7 mouse cellular contexts compared by ENCODE assay signal in genomic region chr3:102335146-102335545, GRCm38 (mm10).
DNase-seq lines count a peak whose midpoint lies in the region; ATAC-seq and TF ChIP-seq lines count a peak whose summit lies in the region.

No protein-coding gene starts in this region.

- WGBS in embryonic facial prominence, embryonic 10.5 days = 80% methylated on average over 3 of the region's 3 CpGs
- 81% methylated on average over 3 of the region's 3 CpGs for WGBS in hindbrain, postnatal 0 days

- no peak overlapping the region for H3K4me2 ChIP-seq in hindbrain, postnatal 0 days (ENCODE audit: low read depth, low read length)

- no peak overlapping the region for H3K9ac ChIP-seq in hindbrain, postnatal 0 days (replicated peaks; ENCODE audit: low read length)

- peaks cover 7% of the 10 kb centered on the region for H3K27me3 ChIP-seq in embryonic facial prominence, embryonic 10.5 days (replicated peaks; ENCODE audit: low read depth, poor library complexity, severe bottlenecking)
- no peaks in the 10 kb centered on the region for H3K27me3 ChIP-seq in hindbrain, postnatal 0 days (ENCODE audit: insufficient read depth, low read length)

- H3K4me3 ChIP-seq in embryonic facial prominence, embryonic 10.5 days = no peak overlapping the region
- no peak overlapping the region for H3K4me3 ChIP-seq in hindbrain, postnatal 0 days (ENCODE audit: low read length)

- peak; percentile 55 for DNase-seq in ovary, postnatal 14 days (ENCODE audit: low spot score)
- no peak for DNase-seq in ovary, adult 18-20 months (ENCODE audit: low spot score)
- peak; percentile 61 for DNase-seq in adrenal gland, postnatal 14 days
- peak; percentile 70 for DNase-seq in embryonic facial prominence, embryonic 10.5 days (ENCODE audit: low spot score)
- DNase-seq in hindbrain, postnatal 0 days (ENCODE audit: low spot score) = peak; percentile 25
- peak; percentile 4 to 28 for DNase-seq in lung, adult 18-20 months
- peak; percentile 18 for DNase-seq in testis, postnatal 14 days (ENCODE audit: low spot score)

- peaks cover 3% of the 10 kb centered on the region; the same call in 1 of the 2 replicates for H3K4me1 ChIP-seq in embryonic facial prominence, embryonic 10.5 days
- H3K4me1 ChIP-seq in hindbrain, postnatal 0 days (ENCODE audit: insufficient read depth, low read length) = no peaks in the 10 kb centered on the region

- no peaks in the 10 kb centered on the region for H3K36me3 ChIP-seq in embryonic facial prominence, embryonic 10.5 days (replicated peaks)
- H3K36me3 ChIP-seq in hindbrain, postnatal 0 days (ENCODE audit: insufficient read depth, low read length) = no peaks in the 10 kb centered on the region

- no peak overlapping the region for H3K27ac ChIP-seq in embryonic facial prominence, embryonic 10.5 days (replicated peaks)
- no peak overlapping the region for H3K27ac ChIP-seq in hindbrain, postnatal 0 days

- ATAC-seq in hindbrain, postnatal 0 days = peak; percentile 29; the same call in 1 of the 2 replicates

- TF ChIP-seq CTCF in hindbrain, postnatal 0 days (IDR thresholded peaks at IDR 0.05; ENCODE audit: low read depth) = peak; percentile 79

- no peaks in the 10 kb centered on the region for H3K9me3 ChIP-seq in embryonic facial prominence, embryonic 10.5 days
- no peaks in the 10 kb centered on the region for H3K9me3 ChIP-seq in hindbrain, postnatal 0 days (ENCODE audit: low read length)
